Mouse (Mus musculus): ENCODE data around the gene Nosip. TPM values are rescaled to one million over a fixed set of nuclear protein-coding genes. Genes with fewer than 3 reads are reported as not detected.
A peak's percentile ranks its signal among the peaks of the same experiment; 100 is the strongest.

The Nosip gene
- total and polyA plus RNA-seq, 2 experiments from 2014 or later: 21.5 to 38.2 TPM

- Histone ChIP-seq H3K27ac (ENCODE audit: low read depth) (no peak overlapping the region), H3K4me3 (ENCODE audit: low read depth, low read length) (no peak overlapping the region), H3K27me3 (ENCODE audit: control insufficient read depth, insufficient read depth, low read length) (no peaks in the 10 kb centered on the region), H3K9ac (replicated peaks; ENCODE audit: low read depth, low read length) (no peak overlapping the region), H3K4me2 (ENCODE audit: low read depth, low read length) (no peak overlapping the region), H3K4me1 (ENCODE audit: control insufficient read depth, insufficient read depth) (peaks cover 10% of the 10 kb centered on the region), H3K36me3 (replicated peaks; ENCODE audit: control insufficient read depth, insufficient read depth, low read length) (no peaks in the 10 kb centered on the region), H3K9me3 (replicated peaks; ENCODE audit: control insufficient read depth, low read length) (no peaks in the 10 kb centered on the region)
- ATAC-seq (ENCODE audit: insufficient read depth, low read depth) (no peak), DNase-seq (ENCODE audit: low spot score) (no peak)
- TF ChIP-seq EP300 (IDR thresholded peaks at IDR 0.05; ENCODE audit: low read depth): no peak
- no peak for TF ChIP-seq CTCF (IDR thresholded peaks at IDR 0.05; ENCODE audit: low read depth)
These were observed 5.3 kb upstream of the Nosip start for GRCm38 (mm10) chr7:45056972-45057348.

- H3K9me3 ChIP-seq (replicated peaks; ENCODE audit: control insufficient read depth, low read length): no peaks in the 10 kb centered on the region
- WGBS: 81% methylated on average over 10 of the region's 10 CpGs
- no peak overlapping the region for H3K9ac ChIP-seq (replicated peaks; ENCODE audit: low read depth, low read length)
- no peak overlapping the region for H3K27ac ChIP-seq (ENCODE audit: low read depth)
- no peak for DNase-seq (ENCODE audit: low spot score)
- no peak overlapping the region for H3K4me3 ChIP-seq (ENCODE audit: low read depth, low read length)
- TF ChIP-seq EP300 (IDR thresholded peaks at IDR 0.05; ENCODE audit: low read depth): no peak
- no peak for TF ChIP-seq CTCF (IDR thresholded peaks at IDR 0.05; ENCODE audit: low read depth)
- H3K4me2 ChIP-seq (ENCODE audit: low read depth, low read length): no peak overlapping the region
- no peaks in the 10 kb centered on the region for H3K36me3 ChIP-seq (replicated peaks; ENCODE audit: control insufficient read depth, insufficient read depth, low read length)
- H3K27me3 ChIP-seq (ENCODE audit: control insufficient read depth, insufficient read depth, low read length): no peaks in the 10 kb centered on the region
- ATAC-seq (ENCODE audit: insufficient read depth, low read depth): no peak
- H3K4me1 ChIP-seq (ENCODE audit: control insufficient read depth, insufficient read depth): peaks cover 7% of the 10 kb centered on the region; the same call in 1 of the 2 replicates
These were observed 3.3 kb upstream of the Nosip start for GRCm38 (mm10) chr7:45058607-45059571.

- no peak overlapping the region for H3K9ac ChIP-seq (replicated peaks; ENCODE audit: low read depth, low read length)
- 78% methylated on average over 6 of the region's 6 CpGs for WGBS
- no peak overlapping the region for H3K27ac ChIP-seq (ENCODE audit: low read depth)
- TF ChIP-seq EP300 (IDR thresholded peaks at IDR 0.05; ENCODE audit: low read depth): no peak
- no peak for TF ChIP-seq CTCF (IDR thresholded peaks at IDR 0.05; ENCODE audit: low read depth)
- DNase-seq (ENCODE audit: low spot score): no peak
- no peak overlapping the region for H3K4me2 ChIP-seq (ENCODE audit: low read depth, low read length)
- no peak for ATAC-seq (ENCODE audit: insufficient read depth, low read depth)
- no peak overlapping the region for H3K4me3 ChIP-seq (ENCODE audit: low read depth, low read length)
- H3K27me3 ChIP-seq (ENCODE audit: control insufficient read depth, insufficient read depth, low read length): no peaks in the 10 kb centered on the region
- H3K36me3 ChIP-seq (replicated peaks; ENCODE audit: control insufficient read depth, insufficient read depth, low read length): no peaks in the 10 kb centered on the region
- no peaks in the 10 kb centered on the region for H3K9me3 ChIP-seq (replicated peaks; ENCODE audit: control insufficient read depth, low read length)
- H3K4me1 ChIP-seq (ENCODE audit: control insufficient read depth, insufficient read depth): peaks cover 7% of the 10 kb centered on the region; the same call in 1 of the 2 replicates
These were observed 1.6 kb upstream of the Nosip start for GRCm38 (mm10) chr7:45060632-45061122.

GRCm38 (mm10) chr7:45061532-45062075 is 625 bp upstream of the Nosip start:
- peaks cover 7% of the 10 kb centered on the region; the same call in 1 of the 2 replicates for H3K4me1 ChIP-seq (ENCODE audit: control insufficient read depth, insufficient read depth)
- H3K27ac ChIP-seq (ENCODE audit: low read depth): peak overlapping the region; percentile 92
- no peak for TF ChIP-seq CTCF (IDR thresholded peaks at IDR 0.05; ENCODE audit: low read depth)
- no peak for TF ChIP-seq EP300 (IDR thresholded peaks at IDR 0.05; ENCODE audit: low read depth)
- H3K9me3 ChIP-seq (replicated peaks; ENCODE audit: control insufficient read depth, low read length): no peaks in the 10 kb centered on the region
- peak overlapping the region; percentile 61 for H3K4me2 ChIP-seq (ENCODE audit: low read depth, low read length)
- no peaks in the 10 kb centered on the region for H3K36me3 ChIP-seq (replicated peaks; ENCODE audit: control insufficient read depth, insufficient read depth, low read length)
- ATAC-seq (ENCODE audit: insufficient read depth, low read depth) (no peak), DNase-seq (ENCODE audit: low spot score) (peak; percentile 20)
- peak overlapping the region; percentile 70 for H3K4me3 ChIP-seq (ENCODE audit: low read depth, low read length)
- no peaks in the 10 kb centered on the region for H3K27me3 ChIP-seq (ENCODE audit: control insufficient read depth, insufficient read depth, low read length)
- peak overlapping the region; percentile 53 for H3K9ac ChIP-seq (replicated peaks; ENCODE audit: low read depth, low read length)
- WGBS: 17% methylated on average over 11 of the region's 11 CpGs

- Histone ChIP-seq H3K4me3 (ENCODE audit: low read depth, low read length) (no peak overlapping the region), H3K36me3 (replicated peaks; ENCODE audit: control insufficient read depth, insufficient read depth, low read length) (no peaks in the 10 kb centered on the region), H3K27ac (ENCODE audit: low read depth) (no peak overlapping the region), H3K4me2 (ENCODE audit: low read depth, low read length) (no peak overlapping the region), H3K9me3 (replicated peaks; ENCODE audit: control insufficient read depth, low read length) (no peaks in the 10 kb centered on the region), H3K27me3 (ENCODE audit: control insufficient read depth, insufficient read depth, low read length) (no peaks in the 10 kb centered on the region), H3K4me1 (ENCODE audit: control insufficient read depth, insufficient read depth) (no peaks in the 10 kb centered on the region), H3K9ac (replicated peaks; ENCODE audit: low read depth, low read length) (no peak overlapping the region)
- DNase-seq (ENCODE audit: low spot score) (no peak), ATAC-seq (ENCODE audit: insufficient read depth, low read depth) (no peak; the same call in 1 of the 2 replicates)
- WGBS: 89% methylated on average over 4 of the region's 4 CpGs
- TF ChIP-seq CTCF (IDR thresholded peaks at IDR 0.05; ENCODE audit: low read depth): no peak
- TF ChIP-seq EP300 (IDR thresholded peaks at IDR 0.05; ENCODE audit: low read depth): no peak
These were observed 5.2 kb downstream of the Nosip start for GRCm38 (mm10) chr7:45067190-45067999.
